Mouse (Mus musculus): ENCODE measurements around the gene Wnt4. TPM values are rescaled to one million over a fixed set of nuclear protein-coding genes. Genes with fewer than 3 reads are reported as not detected.
A peak's percentile ranks its signal among the peaks of the same experiment; 100 is the strongest.

Wnt4 gene
- polyA plus RNA-seq, 2 experiments = 16.0 TPM

DNA sequence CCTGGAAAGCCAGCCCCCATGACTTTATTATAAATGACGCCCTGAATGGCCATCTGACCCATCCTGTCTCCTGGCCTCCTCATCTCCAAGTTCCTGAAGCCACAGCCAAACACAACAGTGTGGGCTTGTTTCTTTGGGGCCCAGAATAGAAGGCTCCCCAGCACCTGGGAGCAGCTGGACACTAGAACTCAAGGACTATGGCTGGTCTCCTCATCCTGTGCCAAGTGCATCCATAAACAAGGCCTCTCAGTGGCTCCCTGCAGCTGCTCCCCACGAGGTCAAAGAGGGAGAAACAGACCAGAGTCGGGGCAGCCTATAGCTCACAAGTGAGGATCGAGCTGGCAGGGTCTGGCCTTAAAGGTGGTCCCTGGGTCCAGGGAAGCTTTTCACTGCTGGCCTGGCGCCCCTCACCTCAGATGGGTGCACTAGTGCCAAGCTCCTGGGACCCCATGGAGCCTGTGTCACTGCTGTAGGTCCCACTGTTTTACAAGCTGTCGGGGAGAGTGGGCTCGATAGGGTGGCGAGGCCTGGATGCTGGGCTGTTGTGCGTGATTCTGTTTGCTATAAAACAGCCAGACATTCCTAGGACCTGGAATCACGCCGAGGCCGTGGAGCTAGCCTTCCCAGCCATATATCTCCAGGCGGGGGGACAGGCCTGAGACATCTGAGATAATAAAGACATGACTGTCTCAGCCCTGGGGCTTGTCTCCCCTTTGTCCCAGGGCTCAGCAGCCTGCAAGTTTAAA is 28.7 kb downstream of the Wnt4 start:
- no peaks in the 10 kb centered on the region for H3K27me3 ChIP-seq (ENCODE audit: control insufficient read depth, insufficient read depth, low read length)
- TF ChIP-seq POLR2A (IDR thresholded peaks at IDR 0.05; ENCODE audit: borderline replicate concordance, extremely low read depth, insufficient read depth, insufficient read length) = no peak

GRCm38 (mm10) chr4:137306577-137306888 is 29.2 kb downstream of the Wnt4 start:
- Histone ChIP-seq H3K27ac (replicated peaks; ENCODE audit: low read depth, low read length) (no peak overlapping the region), H3K9ac (ENCODE audit: low read depth, low read length, severe bottlenecking) (no peak overlapping the region), H3K4me3 (replicated peaks; ENCODE audit: low read length) (no peak overlapping the region), H3K36me3 (ENCODE audit: control insufficient read depth, insufficient read depth, low read length) (peaks cover 11% of the 10 kb centered on the region; the same call in 1 of the 2 replicates), H3K4me2 (replicated peaks; ENCODE audit: low read depth, low read length, severe bottlenecking) (no peak overlapping the region), H3K9me3 (ENCODE audit: control insufficient read depth, low read length) (no peaks in the 10 kb centered on the region), H3K4me1 (ENCODE audit: control insufficient read depth, insufficient read depth, low read length) (peaks cover 21% of the 10 kb centered on the region), H3K27me3 (ENCODE audit: control insufficient read depth, insufficient read depth, low read length) (no peaks in the 10 kb centered on the region)
- no peak for TF ChIP-seq POLR2A (IDR thresholded peaks at IDR 0.05; ENCODE audit: borderline replicate concordance, extremely low read depth, insufficient read depth, insufficient read length)
- DNase-seq (ENCODE audit: low spot score) (no peak), ATAC-seq (ENCODE audit: low FRiP score, low read depth) (no peak)
- WGBS = 44% methylated on average over 8 of the region's 8 CpGs

More for the DNA sequence above, 28.7 kb downstream of the Wnt4 start:
- Histone ChIP-seq H3K4me3 (replicated peaks; ENCODE audit: low read length) (no peak overlapping the region), H3K4me2 (replicated peaks; ENCODE audit: low read depth, low read length, severe bottlenecking) (no peak overlapping the region), H3K27ac (replicated peaks; ENCODE audit: low read depth, low read length) (0 out of 2 replicates have a peak overlapping the region, but pooled peaks have one; percentile 38), H3K36me3 (ENCODE audit: control insufficient read depth, insufficient read depth, low read length) (peaks cover 8% of the 10 kb centered on the region; the same call in 1 of the 2 replicates), H3K9me3 (ENCODE audit: control insufficient read depth, low read length) (no peaks in the 10 kb centered on the region), H3K9ac (ENCODE audit: low read depth, low read length, severe bottlenecking) (no peak overlapping the region), H3K4me1 (ENCODE audit: control insufficient read depth, insufficient read depth, low read length) (peaks cover 21% of the 10 kb centered on the region)
- peak; percentile 24; the same call in 1 of the 2 replicates for ATAC-seq (ENCODE audit: low FRiP score, low read depth)
- DNase-seq (ENCODE audit: low spot score) = no peak
- WGBS = 24% methylated on average over 13 of the region's 13 CpGs

DNA sequence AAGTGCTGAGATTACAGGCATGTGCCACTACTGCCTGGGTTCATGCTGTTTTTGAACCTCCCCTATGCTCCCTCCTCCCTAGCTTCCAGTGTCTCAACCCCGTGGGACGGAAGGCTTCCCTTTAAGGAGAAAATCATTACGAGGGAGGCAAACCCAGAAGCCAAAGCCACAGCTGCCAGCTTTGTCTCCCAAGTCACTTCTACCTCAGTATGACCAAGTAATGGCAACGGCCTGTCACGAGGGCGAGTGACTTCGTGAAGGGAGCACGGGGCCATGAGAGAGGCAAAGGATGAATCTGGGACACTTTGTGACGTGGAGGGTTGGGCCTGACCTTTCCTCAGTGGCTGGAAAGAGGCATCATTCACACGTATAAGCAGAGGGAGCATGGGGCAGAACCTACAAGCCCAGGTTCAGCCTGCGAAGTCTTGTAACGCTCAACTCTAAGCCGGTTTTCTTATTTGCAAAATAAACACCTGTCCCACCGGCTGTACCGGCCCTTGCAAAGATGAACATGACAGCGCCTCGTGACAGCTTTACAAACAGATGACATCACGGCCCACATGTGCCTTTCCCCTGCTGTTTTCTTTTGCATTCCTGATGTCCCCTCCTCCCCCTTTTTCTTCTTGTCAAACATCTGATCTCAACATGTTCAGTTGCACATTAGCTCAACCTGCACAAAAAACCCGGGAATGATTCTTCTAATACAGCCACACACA is 29.9 kb downstream of the Wnt4 start:
- ATAC-seq (ENCODE audit: low FRiP score, low read depth) = no peak
- Histone ChIP-seq H3K36me3 (ENCODE audit: control insufficient read depth, insufficient read depth, low read length) (peaks cover 11% of the 10 kb centered on the region; the same call in 1 of the 2 replicates), H3K9ac (ENCODE audit: low read depth, low read length, severe bottlenecking) (no peak overlapping the region), H3K27ac (replicated peaks; ENCODE audit: low read depth, low read length) (no peak overlapping the region), H3K4me2 (replicated peaks; ENCODE audit: low read depth, low read length, severe bottlenecking) (no peak overlapping the region), H3K4me1 (ENCODE audit: control insufficient read depth, insufficient read depth, low read length) (peaks cover 16% of the 10 kb centered on the region), H3K9me3 (ENCODE audit: control insufficient read depth, low read length) (no peaks in the 10 kb centered on the region), H3K4me3 (replicated peaks; ENCODE audit: low read length) (no peak overlapping the region), H3K27me3 (ENCODE audit: control insufficient read depth, insufficient read depth, low read length) (no peaks in the 10 kb centered on the region)
- 75% methylated on average over 19 of the region's 19 CpGs for WGBS
- TF ChIP-seq POLR2A (IDR thresholded peaks at IDR 0.05; ENCODE audit: borderline replicate concordance, extremely low read depth, insufficient read depth, insufficient read length) = no peak
- no peak for DNase-seq (ENCODE audit: low spot score)

- Histone ChIP-seq H3K4me2 (replicated peaks; ENCODE audit: low read depth, low read length, severe bottlenecking) (no peak overlapping the region), H3K9ac (ENCODE audit: low read depth, low read length, severe bottlenecking) (no peak overlapping the region), H3K27me3 (ENCODE audit: control insufficient read depth, insufficient read depth, low read length) (no peaks in the 10 kb centered on the region), H3K27ac (replicated peaks; ENCODE audit: low read depth, low read length) (no peak overlapping the region), H3K4me1 (ENCODE audit: control insufficient read depth, insufficient read depth, low read length) (peaks cover 14% of the 10 kb centered on the region), H3K9me3 (ENCODE audit: control insufficient read depth, low read length) (no peaks in the 10 kb centered on the region), H3K36me3 (ENCODE audit: control insufficient read depth, insufficient read depth, low read length) (peaks cover 11% of the 10 kb centered on the region; the same call in 1 of the 2 replicates), H3K4me3 (replicated peaks; ENCODE audit: low read length) (no peak overlapping the region)
- ATAC-seq (ENCODE audit: low FRiP score, low read depth) (no peak), DNase-seq (ENCODE audit: low spot score) (peak; percentile 77)
- TF ChIP-seq POLR2A (IDR thresholded peaks at IDR 0.05; ENCODE audit: borderline replicate concordance, extremely low read depth, insufficient read depth, insufficient read length) = no peak
- WGBS = 45% methylated on average over 5 of the region's 5 CpGs
These were observed 31.1 kb downstream of the Wnt4 start for GRCm38 (mm10) chr4:137308377-137308776.

DNA sequence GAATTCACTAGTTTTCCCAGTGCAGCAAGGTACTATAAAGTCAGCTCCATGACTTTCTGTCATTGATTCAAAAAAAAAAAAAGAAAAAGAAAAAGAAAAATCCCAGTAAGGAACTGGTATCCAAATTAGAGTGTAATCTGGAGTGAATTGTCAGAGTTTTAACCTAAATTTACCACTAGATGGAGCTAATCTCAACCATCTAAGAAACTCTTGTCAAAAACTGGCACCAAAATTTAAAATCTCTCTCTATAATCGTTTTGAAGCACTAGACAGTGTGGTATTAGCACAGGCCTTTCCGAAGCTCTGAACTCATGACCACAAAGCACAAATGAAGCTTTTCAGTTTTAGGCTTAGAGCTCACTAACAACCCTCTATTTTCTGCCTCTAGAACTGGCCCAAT is 36.2 kb downstream of the Wnt4 start:
- DNase-seq (ENCODE audit: low spot score) = peak; percentile 74
- no peak overlapping the region for H3K9ac ChIP-seq (ENCODE audit: low read depth, low read length, severe bottlenecking)
- WGBS = 53% methylated on average over 2 of the region's 2 CpGs
- no peak overlapping the region for H3K27ac ChIP-seq (replicated peaks; ENCODE audit: low read depth, low read length)
- H3K27me3 ChIP-seq (ENCODE audit: control insufficient read depth, insufficient read depth, low read length) = no peaks in the 10 kb centered on the region
- no peaks in the 10 kb centered on the region for H3K9me3 ChIP-seq (ENCODE audit: control insufficient read depth, low read length)
- ATAC-seq (ENCODE audit: low FRiP score, low read depth) = no peak
- no peak overlapping the region for H3K4me2 ChIP-seq (replicated peaks; ENCODE audit: low read depth, low read length, severe bottlenecking)
- H3K36me3 ChIP-seq (ENCODE audit: control insufficient read depth, insufficient read depth, low read length) = peaks cover 23% of the 10 kb centered on the region
- H3K4me3 ChIP-seq (replicated peaks; ENCODE audit: low read length) = no peak overlapping the region
- H3K4me1 ChIP-seq (ENCODE audit: control insufficient read depth, insufficient read depth, low read length) = peaks cover 4% of the 10 kb centered on the region; the same call in 1 of the 2 replicates
- TF ChIP-seq POLR2A (IDR thresholded peaks at IDR 0.05; ENCODE audit: borderline replicate concordance, extremely low read depth, insufficient read depth, insufficient read length) = no peak

Measured in limb, embryonic 14.5 days (tissue).